Mouse (Mus musculus): ENCODE data around the gene Timm8a2.

DNA sequence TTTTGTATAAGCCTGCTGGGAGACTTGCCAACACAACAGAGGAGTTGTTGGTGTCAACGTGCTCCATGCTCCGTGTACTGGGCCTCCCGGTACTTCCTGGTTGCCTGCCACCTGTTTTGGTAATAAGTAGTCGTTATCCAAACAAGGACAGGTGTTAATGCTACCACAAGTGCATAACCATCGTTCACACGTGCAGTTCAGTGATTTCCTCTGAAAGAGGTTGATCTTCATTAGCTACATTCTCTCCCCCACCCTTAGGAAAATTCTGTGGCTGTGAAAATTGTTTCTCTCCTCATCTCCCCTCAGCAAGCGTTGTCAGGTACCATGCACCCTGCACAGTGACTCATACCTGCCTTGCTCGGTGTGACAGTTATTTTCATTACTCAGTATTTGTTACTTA is 35.0 kb upstream of the Timm8a2 start:
- TF ChIP-seq CTCF (conservative IDR thresholded peaks at IDR 0.05 in 1 of 2, IDR thresholded peaks at IDR 0.05 in 1 of 2; ENCODE audit: low read depth in 2 of 2, low read length in 2 of 2): no peak
- TF ChIP-seq E2F4 (IDR thresholded peaks at IDR 0.05; ENCODE audit: insufficient replicate concordance, low read depth, low read length): no peak
- TF ChIP-seq ETS1 (conservative IDR thresholded peaks at IDR 0.05; ENCODE audit: low read depth, low read length): no peak
- TF ChIP-seq NELFE (IDR thresholded peaks at IDR 0.05; ENCODE audit: low read depth, low read length): no peak
- TF ChIP-seq SMC3 (IDR thresholded peaks at IDR 0.05; ENCODE audit: low read depth, low read length): no peak
- no peak for TF ChIP-seq PAX5 (IDR thresholded peaks at IDR 0.05; ENCODE audit: low read length)
- TF ChIP-seq POLR2A (IDR thresholded peaks at IDR 0.05; ENCODE audit: low read depth, low read length): no peak
- no peak for TF ChIP-seq ZKSCAN1 (IDR thresholded peaks at IDR 0.05; ENCODE audit: borderline replicate concordance, low read depth, low read length)
- no peak for TF ChIP-seq IRF4 (IDR thresholded peaks at IDR 0.05; ENCODE audit: low read depth, low read length)
- TF ChIP-seq MYC (IDR thresholded peaks at IDR 0.05; ENCODE audit: low read depth, low read length): no peak
